In the genomic region with DNA sequence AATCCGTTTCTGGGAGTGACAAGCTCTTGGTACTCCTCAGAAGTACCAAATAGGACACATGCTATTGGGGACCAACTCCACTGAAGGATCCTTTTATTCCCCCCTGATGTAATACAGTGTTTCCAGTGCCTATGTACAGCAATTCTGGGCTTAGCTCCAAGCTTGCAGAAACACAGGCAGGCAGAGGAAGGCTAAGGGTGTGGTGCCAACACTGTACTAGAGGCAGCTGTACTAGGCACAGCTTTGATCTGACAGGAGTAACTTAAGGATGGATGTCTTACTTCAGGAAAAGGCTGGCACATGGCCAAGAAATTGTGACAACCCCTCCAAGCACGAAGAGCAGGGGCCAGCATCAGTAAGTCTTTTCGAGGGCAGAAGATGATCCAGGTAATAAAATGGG, we compare ENCODE assay signal across 9 mouse cellular contexts.
DNase-seq lines count a peak whose midpoint lies in the region; ATAC-seq and TF ChIP-seq lines count a peak whose summit lies in the region.
"Had no signal": no experiment of that assay in that cellular context is flagged by ENCODE, and none has a peak within 500 bp of the region (broad histone marks: within the 10 kb centered on the region; RNA-seq: fewer than 3 reads in every experiment).

No protein-coding gene starts in this region.

- 52% methylated on average over 3 of the region's 3 CpGs for WGBS in kidney, adult 2 months
- WGBS in kidney, embryonic 14.5 days: 49% methylated on average over 3 of the region's 3 CpGs
- 32% methylated on average over 3 of the region's 3 CpGs for WGBS in heart, embryonic 16.5 days
- 28% methylated on average over 3 of the region's 3 CpGs for WGBS in lung, embryonic 15.5 days

- H3K4me1 ChIP-seq in kidney, adult 2 months (ENCODE audit: control insufficient read depth, insufficient read depth, low read length): no peaks in the 10 kb centered on the region
- H3K4me1 ChIP-seq in kidney, embryonic 14.5 days (ENCODE audit: control insufficient read depth, insufficient read depth, low read length): peaks cover 6% of the 10 kb centered on the region; the same call in 1 of the 2 replicates
- peaks cover 20% of the 10 kb centered on the region for H3K4me1 ChIP-seq in heart, embryonic 16.5 days (ENCODE audit: control insufficient read depth, insufficient read depth, low read length)
- H3K4me1 ChIP-seq in lung, embryonic 15.5 days: peaks cover 20% of the 10 kb centered on the region

- H3K9me3 ChIP-seq in kidney, embryonic 14.5 days (ENCODE audit: control insufficient read depth, low read length): no peaks in the 10 kb centered on the region
- H3K9me3 ChIP-seq in heart, embryonic 16.5 days (replicated peaks; ENCODE audit: control insufficient read depth, low read length): no peaks in the 10 kb centered on the region
- no peaks in the 10 kb centered on the region for H3K9me3 ChIP-seq in lung, embryonic 15.5 days
- H3K9me3 ChIP-seq: stomach, embryonic 15.5 days had no signal

- no peaks in the 10 kb centered on the region for H3K27me3 ChIP-seq in kidney, adult 2 months (replicated peaks; ENCODE audit: control insufficient read depth, insufficient read depth, low read length)
- H3K27me3 ChIP-seq in kidney, embryonic 14.5 days (ENCODE audit: control insufficient read depth, insufficient read depth, low read length): no peaks in the 10 kb centered on the region
- no peaks in the 10 kb centered on the region for H3K27me3 ChIP-seq in heart, embryonic 16.5 days (ENCODE audit: control insufficient read depth, insufficient read depth, low read length)
- no peaks in the 10 kb centered on the region for H3K27me3 ChIP-seq in lung, embryonic 15.5 days
- H3K27me3 ChIP-seq: stomach, embryonic 15.5 days had no signal

- TF ChIP-seq CTCF in kidney, adult 2 months (conservative IDR thresholded peaks at IDR 0.05; ENCODE audit: insufficient read depth, insufficient read length, low read depth, low read length): no peak
- TF ChIP-seq CTCF in brain, embryonic 14.5 days (IDR thresholded peaks at IDR 0.05; ENCODE audit: borderline replicate concordance, extremely low read depth, insufficient read depth, insufficient read length): no peak

- no peak for ATAC-seq in kidney, embryonic 14.5 days (ENCODE audit: low FRiP score, low TSS enrichment)
- peak; percentile 73 for ATAC-seq in heart, embryonic 16.5 days (replicated peaks; ENCODE audit: extremely low read depth, insufficient read depth, low FRiP score)
- ATAC-seq in lung, embryonic 15.5 days (ENCODE audit: borderline replicate concordance, extremely low read depth, low FRiP score, low TSS enrichment): peak; percentile 77; the same call in 1 of the 2 replicates

- DNase-seq in kidney, adult 2 months: peak; percentile 0
- DNase-seq in brain, embryonic 14.5 days (ENCODE audit: low read depth): peak; percentile 91
- DNase-seq in ovary, postnatal 14 days (ENCODE audit: low spot score): no peak
- DNase-seq in urinary bladder, postnatal 4 days (ENCODE audit: low spot score in 2 of 2): no peak
- DNase-seq in liver: no peak

- H3K4me3 ChIP-seq in kidney, adult 2 months (ENCODE audit: insufficient read depth, low read depth, low read length): no peak overlapping the region
- H3K4me3 ChIP-seq in kidney, embryonic 14.5 days (ENCODE audit: low read length): no peak overlapping the region
- H3K4me3 ChIP-seq in heart, embryonic 16.5 days (ENCODE audit: low read length): no peak overlapping the region
- no peak overlapping the region for H3K4me3 ChIP-seq in lung, embryonic 15.5 days
- H3K4me3 ChIP-seq: stomach, embryonic 15.5 days had no signal

- H3K27ac ChIP-seq in kidney, adult 2 months (ENCODE audit: insufficient read depth, low read depth, low read length): no peak overlapping the region
- no peak overlapping the region for H3K27ac ChIP-seq in kidney, embryonic 14.5 days (ENCODE audit: low read depth, low read length)
- H3K27ac ChIP-seq in heart, embryonic 16.5 days (ENCODE audit: low read length): peak overlapping the region; percentile 16; the same call in 1 of the 2 replicates
- H3K27ac ChIP-seq in lung, embryonic 15.5 days: no peak overlapping the region
- H3K27ac ChIP-seq: stomach, embryonic 15.5 days had no signal

- no peak for TF ChIP-seq POLR2A in kidney, adult 2 months (IDR thresholded peaks at IDR 0.05; ENCODE audit: low read depth, low read length)
- TF ChIP-seq POLR2A in brain, embryonic 14.5 days (IDR thresholded peaks at IDR 0.05; ENCODE audit: borderline replicate concordance, extremely low read depth, insufficient read depth, insufficient read length, poor library complexity, severe bottlenecking): no peak

- H3K36me3 ChIP-seq in kidney, adult 2 months (ENCODE audit: control insufficient read depth, insufficient read depth, low read length): no peaks in the 10 kb centered on the region
- H3K36me3 ChIP-seq in kidney, embryonic 14.5 days (ENCODE audit: control insufficient read depth, insufficient read depth, low read length): no peaks in the 10 kb centered on the region
- H3K36me3 ChIP-seq in heart, embryonic 16.5 days (ENCODE audit: control insufficient read depth, insufficient read depth): no peaks in the 10 kb centered on the region
- H3K36me3 ChIP-seq in lung, embryonic 15.5 days: no peaks in the 10 kb centered on the region
- H3K36me3 ChIP-seq: stomach, embryonic 15.5 days had no signal

- no peak overlapping the region for H3K4me2 ChIP-seq in kidney, embryonic 14.5 days (replicated peaks; ENCODE audit: low read depth, low read length)
- no peak overlapping the region for H3K4me2 ChIP-seq in heart, embryonic 16.5 days (ENCODE audit: low read depth, low read length)
- no peak overlapping the region for H3K4me2 ChIP-seq in lung, embryonic 15.5 days
- H3K4me2 ChIP-seq: stomach, embryonic 15.5 days had no signal

- H3K9ac ChIP-seq in kidney, embryonic 14.5 days (ENCODE audit: low read depth, low read length): no peak overlapping the region
- H3K9ac ChIP-seq in heart, embryonic 16.5 days (ENCODE audit: low read length): no peak overlapping the region
- H3K9ac ChIP-seq in lung, embryonic 15.5 days: no peak overlapping the region
- H3K9ac ChIP-seq: stomach, embryonic 15.5 days had no signal

Comparison
In these comparisons a context has a peak if more than half of its experiments do, and no peak if none do; other contexts are left out.
1. DNase-seq: peak in kidney, adult 2 months (single experiment) and brain, embryonic 14.5 days (single experiment); none in ovary, postnatal 14 days (single experiment), urinary bladder, postnatal 4 days (0 of 2) and liver (single experiment).